Mouse (Mus musculus) heart, embryonic 11.5 days (tissue): ENCODE measurements around the gene Adck1. TPM values are rescaled to one million over a fixed set of nuclear protein-coding genes. Genes with fewer than 3 reads are reported as not detected.
"Not testable (repeated sequence)": the region's sequence is repeated elsewhere in the genome, so short reads cannot be mapped to it uniquely, and the experiment has no call there.

Experiments
- ATAC-seq: fragments of 200-750 bp; cut with Nextera tagmentation; replicated peaks from 2 replicates; pipeline ENCODE4 v1.8.0; 2017; ENCODE audit warnings: moderate library complexity; ENCODE audit not compliant: insufficient number of reproducible peaks, low FRiP score, low TSS enrichment
- H3K27ac ChIP-seq: fragments of 300-500 bp; sonication (generic); 2 replicates; pipeline ENCODE4 v1.5.1; 2014; ENCODE audit warnings: mild to moderate bottlenecking, low read depth, low read length
- H3K27me3 ChIP-seq: fragments of 300-500 bp; sonication (generic); 2 replicates; pipeline ENCODE4 v1.6.1; 2014; ENCODE audit warnings: mild to moderate bottlenecking, low read length, mixed read lengths; ENCODE audit not compliant: control insufficient read depth, insufficient read depth
- H3K36me3 ChIP-seq: fragments of 300-500 bp; sonication (generic); 2 replicates; pipeline ENCODE4 v1.6.1; 2014; ENCODE audit warnings: mild to moderate bottlenecking, low read length, moderate library complexity, mixed read lengths; ENCODE audit not compliant: control insufficient read depth, insufficient read depth
- H3K4me1 ChIP-seq: fragments of 300-500 bp; sonication (generic); 2 replicates; pipeline ENCODE4 v1.6.1; 2014; ENCODE audit warnings: low read length; ENCODE audit not compliant: control insufficient read depth, insufficient read depth
- H3K4me2 ChIP-seq: fragments of 300-500 bp; sonication (generic); 2 replicates; pipeline ENCODE4 v1.6.1; 2014; ENCODE audit warnings: mild to moderate bottlenecking, moderate library complexity
- H3K4me3 ChIP-seq: fragments of 300-500 bp; sonication (generic); 2 replicates; pipeline ENCODE4 v1.5.1; 2014; ENCODE audit warnings: low read depth, low read length
- H3K9ac ChIP-seq: fragments of 300-500 bp; sonication (generic); 2 replicates; pipeline ENCODE4 v1.6.1; 2014; ENCODE audit warnings: mild to moderate bottlenecking, low read depth, low read length, moderate library complexity
- H3K9me3 ChIP-seq: fragments of 300-500 bp; sonication (generic); replicated peaks from 2 replicates; pipeline ENCODE4 v1.6.1; 2016; ENCODE audit warnings: low read length; ENCODE audit not compliant: control insufficient read depth
- WGBS: fragments of 180-500 bp; shearing (Covaris S2); extraction: QIAGEN DNeasy Blood & Tissue Kit; methylation state at CpG from one replicate; pipeline ENCODE4 v1.1.7; 2014; ENCODE audit not compliant: insufficient replicate concordance; 5-methylcytosine and 5-hydroxymethylcytosine counted together
- polyA plus RNA-seq: library from polyadenylated mRNA; unstranded; fragments of >200 nt; fragmentation: Nextera tagmentation; extraction: Ambion mirVana; gene quantifications from 2 replicates; pipeline ENCODE4 v1.2.1, GENCODE M21; 2014

The Adck1 gene
- 9.6 and 13.6 TPM in 2 replicates for polyA plus RNA-seq

- ATAC-seq, result peak; percentile 95
- no peaks in the 10 kb centered on the region for H3K27me3 ChIP-seq
- peaks cover 3% of the 10 kb centered on the region; the same call in 1 of the 2 replicates for H3K4me1 ChIP-seq
- no peaks in the 10 kb centered on the region for H3K9me3 ChIP-seq
- peak within 1 kb of the TSS; percentile 78 for H3K9ac ChIP-seq
- WGBS, result under 1% methylated on average over 38 of the region's 38 CpGs
- no peaks in the 10 kb centered on the region for H3K36me3 ChIP-seq
- H3K4me3 ChIP-seq, result peak within 1 kb of the TSS; percentile 82
- peak within 1 kb of the TSS; percentile 87 for H3K4me2 ChIP-seq
- peak within 1 kb of the TSS; percentile 71 for H3K27ac ChIP-seq
Measured at GRCm38 (mm10) chr12:88360441-88361119, at the start of gene Adck1. Gene Adck1, plus strand, starts transcription at chr12:88360554.

- Histone ChIP-seq H3K9ac (no peak overlapping the region), H3K27me3 (no peaks in the 10 kb centered on the region), H3K4me3 (no peak overlapping the region), H3K36me3 (no peaks in the 10 kb centered on the region), H3K4me1 (no peaks in the 10 kb centered on the region), H3K9me3 (no peaks in the 10 kb centered on the region), H3K27ac (no peak overlapping the region), H3K4me2 (no peak overlapping the region)
- WGBS, result 58% methylated on average over 3 of the region's 3 CpGs
- no peak for ATAC-seq
Measured at GRCm38 (mm10) chr12:88314556-88314955, 45.8 kb upstream of the Adck1 start.

- not testable (repeated sequence) for H3K27me3 ChIP-seq, H3K9me3 ChIP-seq, H3K4me2 ChIP-seq, H3K36me3 ChIP-seq, ATAC-seq, H3K4me3 ChIP-seq, H3K27ac ChIP-seq, H3K9ac ChIP-seq, H3K4me1 ChIP-seq
- WGBS, result 83% methylated on average over 2 of the region's 2 CpGs
Measured at GRCm38 (mm10) chr12:88323926-88324325, 36.4 kb upstream of the Adck1 start, which contains the start of gene Gm5039. Gene Gm5039, minus strand, starts transcription at chr12:88324026.

GRCm38 (mm10) chr12:88336662-88337413 lies 23.5 kb upstream of the Adck1 start:
- not testable (repeated sequence) for H3K27ac ChIP-seq, H3K4me2 ChIP-seq, H3K4me3 ChIP-seq, ATAC-seq, H3K9me3 ChIP-seq, H3K36me3 ChIP-seq, H3K27me3 ChIP-seq, H3K9ac ChIP-seq, H3K4me1 ChIP-seq
- 58% methylated on average over 4 of the region's 4 CpGs for WGBS

- WGBS, result 60% methylated on average over 2 of the region's 2 CpGs
- H3K9ac ChIP-seq, H3K9me3 ChIP-seq, H3K4me1 ChIP-seq, ATAC-seq, H3K4me3 ChIP-seq, H3K27me3 ChIP-seq, H3K4me2 ChIP-seq, H3K27ac ChIP-seq, H3K36me3 ChIP-seq: not testable (repeated sequence)
Measured at GRCm38 (mm10) chr12:88341286-88341685, 19.1 kb upstream of the Adck1 start.

- Histone ChIP-seq H3K4me1 (no peaks in the 10 kb centered on the region), H3K27me3 (no peaks in the 10 kb centered on the region), H3K36me3 (no peaks in the 10 kb centered on the region), H3K4me3 (peak overlapping the region; percentile 42), H3K9me3 (no peaks in the 10 kb centered on the region), H3K27ac (no peak overlapping the region), H3K4me2 (peak overlapping the region; percentile 67), H3K9ac (peak overlapping the region; percentile 66)
- whole genome bisulfite sequencing, result 18% methylated on average over 35 of the region's 41 CpGs
- ATAC-seq, result no peak
Measured at GRCm38 (mm10) chr12:88354182-88354702, 6.1 kb upstream of the Adck1 start.

- H3K27me3 ChIP-seq, result no peaks in the 10 kb centered on the region
- H3K4me3 ChIP-seq, result peak overlapping the region; percentile 82
- H3K36me3 ChIP-seq, result no peaks in the 10 kb centered on the region
- no peak overlapping the region; the same call in 1 of the 2 replicates for H3K27ac ChIP-seq
- no peak for ATAC-seq
- H3K4me2 ChIP-seq, result peak overlapping the region; percentile 87
- H3K9me3 ChIP-seq, result no peaks in the 10 kb centered on the region
- 46% methylated on average over 9 of the region's 9 CpGs for WGBS
- peak overlapping the region; percentile 78 for H3K9ac ChIP-seq
- peaks cover 3% of the 10 kb centered on the region; the same call in 1 of the 2 replicates for H3K4me1 ChIP-seq
Measured at GRCm38 (mm10) chr12:88361120-88361445, 729 bp downstream of the Adck1 start.

GRCm38 (mm10) chr12:88367673-88368072 lies 7.3 kb downstream of the Adck1 start:
- Histone ChIP-seq H3K27me3 (no peaks in the 10 kb centered on the region), H3K9me3 (no peaks in the 10 kb centered on the region), H3K36me3 (no peaks in the 10 kb centered on the region), H3K4me2 (no peak overlapping the region), H3K9ac (no peak overlapping the region), H3K4me1 (no peaks in the 10 kb centered on the region), H3K4me3 (no peak overlapping the region), H3K27ac (no peak overlapping the region)
- WGBS, result 65% methylated on average over 4 of the region's 4 CpGs
- no peak for ATAC-seq
